Mouse (Mus musculus) neural tube, embryonic 13.5 days (tissue): ENCODE results near the gene Spdl1. TPM values are rescaled to one million over a fixed set of nuclear protein-coding genes. Genes with fewer than 3 reads are reported as not detected.

Source experiments
- ATAC-seq: fragments of 200-750 bp; cut with Nextera tagmentation; 2 replicates; pipeline ENCODE4 v1.8.0; 2017; ENCODE audit warnings: low read depth, mild to moderate bottlenecking, moderate TSS enrichment, moderate library complexity
- H3K27ac ChIP-seq: fragments of 300-500 bp; sonication (generic); replicated peaks from 2 replicates; pipeline ENCODE4 v1.5.1; 2015; ENCODE audit warnings: moderate library complexity, mild to moderate bottlenecking, inconsistent platforms
- H3K27me3 ChIP-seq: fragments of 300-500 bp; sonication (generic); 2 replicates; pipeline ENCODE4 v1.6.1; 2015; ENCODE audit warnings: mild to moderate bottlenecking, inconsistent platforms
- H3K36me3 ChIP-seq: fragments of 300-500 bp; sonication (generic); 2 replicates; pipeline ENCODE4 v1.6.1; 2015; ENCODE audit warnings: mild to moderate bottlenecking, inconsistent platforms
- H3K4me1 ChIP-seq: fragments of 300-500 bp; sonication (generic); replicated peaks from 2 replicates; pipeline ENCODE4 v1.6.1; 2015; ENCODE audit warnings: inconsistent platforms
- H3K4me2 ChIP-seq: fragments of 300-500 bp; sonication (generic); 2 replicates; pipeline ENCODE4 v1.6.1; 2015; ENCODE audit warnings: inconsistent platforms, mild to moderate bottlenecking, moderate library complexity
- H3K4me3 ChIP-seq: fragments of 300-500 bp; sonication (generic); 2 replicates; pipeline ENCODE4 v1.5.1; 2015; ENCODE audit warnings: mild to moderate bottlenecking, inconsistent platforms
- H3K9ac ChIP-seq: fragments of 300-500 bp; sonication (generic); 2 replicates; pipeline ENCODE4 v1.6.1; 2015; ENCODE audit warnings: moderate library complexity, mild to moderate bottlenecking, inconsistent platforms
- H3K9me3 ChIP-seq: fragments of 300-500 bp; sonication (generic); 2 replicates; pipeline ENCODE4 v1.6.1; 2016; ENCODE audit warnings: inconsistent platforms
- WGBS: fragments of 180-500 bp; shearing (Covaris S2); methylation state at CpG from one replicate; pipeline ENCODE4 v1.1.7; 2015; 5-methylcytosine and 5-hydroxymethylcytosine counted together
- polyA plus RNA-seq: library from polyadenylated mRNA; unstranded; fragments of >200 nt; fragmentation: Nextera tagmentation; extraction: Ambion mirVana; gene quantifications from 2 replicates; pipeline ENCODE4 v1.2.1, GENCODE M21; 2015

Gene Spdl1
- polyA plus RNA-seq, 1 experiment from 2014 or later: 3.5 TPM

- 72% methylated on average over 12 of the region's 12 CpGs for WGBS
- H3K9ac ChIP-seq: no peak overlapping the region
- no peaks in the 10 kb centered on the region for H3K4me1 ChIP-seq
These were observed 62.0 kb downstream of the Spdl1 start for GRCm38 (mm10) chr11:34771221-34771986.

DNA sequence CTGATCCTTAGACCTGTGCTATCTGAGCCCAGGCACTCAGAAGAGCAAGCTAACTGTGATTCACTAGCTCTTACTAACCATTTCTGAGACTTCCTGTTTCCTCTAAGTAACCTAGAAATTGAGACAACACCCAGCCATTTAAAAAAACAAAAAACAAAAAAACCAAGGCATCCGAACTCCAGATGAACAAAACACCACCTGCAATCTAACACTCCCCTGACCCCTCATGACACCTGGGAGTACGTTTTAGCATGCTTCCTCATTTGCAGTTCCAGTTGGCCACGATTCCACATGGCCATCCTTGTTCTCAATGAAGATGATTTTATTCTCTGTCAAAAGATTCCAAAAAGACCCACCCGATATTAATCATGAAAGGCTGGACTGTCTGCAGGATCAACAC, 62.8 kb downstream of the Spdl1 start:
- no peaks in the 10 kb centered on the region for H3K27me3 ChIP-seq
- H3K9ac ChIP-seq: no peak overlapping the region
- H3K36me3 ChIP-seq: no peaks in the 10 kb centered on the region
- 0 out of 2 replicates have a peak, but pooled peaks cover 5% of the 10 kb centered on the region for H3K9me3 ChIP-seq
- no peak overlapping the region for H3K27ac ChIP-seq
- 73% methylated on average over 4 of the region's 4 CpGs for WGBS
- H3K4me2 ChIP-seq: no peak overlapping the region
- H3K4me3 ChIP-seq: no peak overlapping the region
- no peaks in the 10 kb centered on the region for H3K4me1 ChIP-seq
- no peak for ATAC-seq

More at GRCm38 (mm10) chr11:34771221-34771986, 62.0 kb downstream of the Spdl1 start:
- Histone ChIP-seq H3K9me3 (no peaks in the 10 kb centered on the region), H3K27me3 (no peaks in the 10 kb centered on the region), H3K36me3 (no peaks in the 10 kb centered on the region), H3K4me2 (no peak overlapping the region), H3K4me3 (no peak overlapping the region), H3K27ac (no peak overlapping the region)
- ATAC-seq: no peak

GRCm38 (mm10) chr11:34769946-34770345, 63.5 kb downstream of the Spdl1 start:
- WGBS: 77% methylated on average over 8 of the region's 8 CpGs
- no peaks in the 10 kb centered on the region for H3K4me1 ChIP-seq
- no peak for ATAC-seq

DNA sequence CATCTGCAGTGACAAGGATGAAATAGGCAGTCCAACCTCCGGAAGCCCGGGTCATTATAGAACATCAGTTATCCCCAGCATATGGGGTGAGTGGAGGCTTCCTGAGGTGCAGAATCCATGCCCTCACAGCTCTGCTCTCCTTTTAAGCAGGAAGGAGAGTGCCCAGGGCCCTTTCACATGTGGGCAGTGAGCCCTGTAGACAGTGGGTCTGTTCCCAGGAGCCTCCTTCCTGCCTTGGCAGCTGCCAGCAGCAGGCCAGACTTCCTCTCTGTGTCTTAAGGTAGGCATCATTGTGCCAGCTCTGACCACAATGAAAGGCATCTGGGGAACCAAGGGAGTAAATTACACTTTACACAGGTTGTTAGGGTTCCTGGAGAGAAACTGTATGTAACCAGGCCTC, 64.0 kb downstream of the Spdl1 start:
- WGBS: 81% methylated on average over 2 of the region's 2 CpGs
- Histone ChIP-seq H3K27me3 (no peaks in the 10 kb centered on the region), H3K4me3 (no peak overlapping the region), H3K4me1 (no peaks in the 10 kb centered on the region), H3K9ac (no peak overlapping the region), H3K9me3 (0 out of 2 replicates have a peak, but pooled peaks cover 5% of the 10 kb centered on the region), H3K36me3 (no peaks in the 10 kb centered on the region), H3K27ac (no peak overlapping the region), H3K4me2 (no peak overlapping the region)
- ATAC-seq: no peak

More at GRCm38 (mm10) chr11:34769946-34770345, 63.5 kb downstream of the Spdl1 start:
- H3K4me2 ChIP-seq: no peak overlapping the region
- no peak overlapping the region for H3K27ac ChIP-seq
- H3K27me3 ChIP-seq: no peaks in the 10 kb centered on the region
- no peak overlapping the region for H3K4me3 ChIP-seq
- no peaks in the 10 kb centered on the region for H3K36me3 ChIP-seq
- H3K9me3 ChIP-seq: 0 out of 2 replicates have a peak, but pooled peaks cover 5% of the 10 kb centered on the region
- no peak overlapping the region for H3K9ac ChIP-seq

GRCm38 (mm10) chr11:34763739-34764361, 69.6 kb downstream of the Spdl1 start:
- H3K4me2 ChIP-seq: no peak overlapping the region
- H3K9me3 ChIP-seq: 0 out of 2 replicates have a peak, but pooled peaks cover 5% of the 10 kb centered on the region
- no peak overlapping the region for H3K27ac ChIP-seq
- H3K27me3 ChIP-seq: no peaks in the 10 kb centered on the region
- no peak overlapping the region for H3K4me3 ChIP-seq
- ATAC-seq: no peak
- H3K36me3 ChIP-seq: no peaks in the 10 kb centered on the region
- no peak overlapping the region for H3K9ac ChIP-seq
- no peaks in the 10 kb centered on the region for H3K4me1 ChIP-seq
- 88% methylated on average over 5 of the region's 5 CpGs for WGBS

DNA sequence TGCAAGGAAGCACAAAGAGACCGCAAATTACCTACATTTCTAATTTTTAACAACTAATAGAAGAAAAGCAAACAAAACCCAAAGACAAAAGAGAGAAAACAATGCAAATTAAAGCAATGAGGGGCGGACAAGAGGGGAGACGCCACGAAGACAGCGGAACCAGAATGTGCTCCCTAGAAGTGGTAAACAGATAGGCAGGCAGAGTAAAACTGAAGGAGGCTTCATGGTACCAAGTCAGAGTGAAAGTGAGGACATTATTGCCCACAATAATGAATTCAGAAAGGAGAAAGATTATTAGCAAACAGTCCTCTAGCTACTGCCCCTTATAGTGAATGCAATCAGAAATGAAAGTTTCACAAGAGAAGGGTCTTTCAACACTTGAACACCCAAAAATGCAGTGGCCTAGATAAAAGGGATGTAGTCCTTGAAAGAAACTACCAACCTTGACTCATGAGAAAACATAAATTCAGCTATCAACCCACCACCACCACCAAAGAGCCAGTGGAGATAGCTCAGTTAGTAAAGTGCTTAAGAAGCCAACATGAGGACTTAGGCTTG, 70.8 kb downstream of the Spdl1 start:
- WGBS: 89% methylated on average over 5 of the region's 5 CpGs
- Histone ChIP-seq H3K4me1 (no peaks in the 10 kb centered on the region), H3K9me3 (0 out of 2 replicates have a peak, but pooled peaks cover 5% of the 10 kb centered on the region), H3K9ac (no peak overlapping the region), H3K27ac (no peak overlapping the region), H3K4me2 (no peak overlapping the region), H3K27me3 (no peaks in the 10 kb centered on the region), H3K36me3 (no peaks in the 10 kb centered on the region), H3K4me3 (no peak overlapping the region)
- ATAC-seq: no peak

- no peaks in the 10 kb centered on the region for H3K4me1 ChIP-seq
- H3K27me3 ChIP-seq: no peaks in the 10 kb centered on the region
- 0 out of 2 replicates have a peak, but pooled peaks cover 5% of the 10 kb centered on the region for H3K9me3 ChIP-seq
- no peak overlapping the region for H3K4me2 ChIP-seq
- 86% methylated on average over 6 of the region's 6 CpGs for WGBS
- no peak overlapping the region for H3K27ac ChIP-seq
- no peak for ATAC-seq
- no peaks in the 10 kb centered on the region for H3K36me3 ChIP-seq
- no peak overlapping the region for H3K9ac ChIP-seq
- no peak overlapping the region for H3K4me3 ChIP-seq
These were observed 71.3 kb downstream of the Spdl1 start for GRCm38 (mm10) chr11:34762125-34762524.

DNA sequence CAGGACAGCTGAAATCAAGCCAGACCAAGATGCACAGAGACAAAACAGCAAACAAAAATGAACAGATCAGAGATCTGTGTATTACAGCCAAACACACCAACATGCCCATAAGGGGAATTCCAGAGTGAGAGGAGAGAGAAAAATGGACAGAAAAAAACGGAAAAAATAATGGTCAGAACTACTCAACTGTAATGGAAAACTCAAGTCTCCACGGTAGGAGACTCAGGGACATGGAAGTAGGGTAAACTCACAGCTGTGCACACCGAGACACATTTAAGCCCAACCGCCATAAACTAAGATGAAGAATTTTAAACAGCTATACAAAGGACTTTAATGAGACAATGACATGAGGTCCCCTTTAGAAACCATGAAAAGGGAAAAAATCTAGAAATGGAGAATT, 73.9 kb downstream of the Spdl1 start:
- no peaks in the 10 kb centered on the region for H3K4me1 ChIP-seq
- H3K9me3 ChIP-seq: no peaks in the 10 kb centered on the region
- no peak overlapping the region for H3K27ac ChIP-seq
- WGBS: 84% methylated on average over 4 of the region's 4 CpGs
- ATAC-seq: no peak
- H3K36me3 ChIP-seq: no peaks in the 10 kb centered on the region
- H3K4me3 ChIP-seq: no peak overlapping the region
- H3K4me2 ChIP-seq: no peak overlapping the region
- no peaks in the 10 kb centered on the region for H3K27me3 ChIP-seq
- H3K9ac ChIP-seq: no peak overlapping the region

Other genes with a start within 250 kb of the Spdl1 start
- 0.80 and 0.98 TPM in 2 replicates for gene Dock2, start 49.7 kb downstream of the Spdl1 start, polyA plus RNA-seq